Mouse (Mus musculus) olfactory bulb, adult 2 months (tissue): ENCODE measurements around the gene Tmem269. TPM values are rescaled to one million over a fixed set of nuclear protein-coding genes. Genes with fewer than 3 reads are reported as not detected.
A peak's percentile ranks its signal among the peaks of the same experiment; 100 is the strongest.

Source experiments
- H3K27ac ChIP-seq: fragments of 200-500 bp; 2 replicates; pipeline ENCODE4 v1.5.1; 2012; ENCODE audit warnings: low read depth, low read length; ENCODE audit not compliant: insufficient read depth
- H3K4me1 ChIP-seq: fragments of 200-500 bp; 2 replicates; pipeline ENCODE4 v1.6.1; 2012; ENCODE audit warnings: low read length; ENCODE audit not compliant: control insufficient read depth, insufficient read depth
- H3K4me3 ChIP-seq: fragments of 200-500 bp; 2 replicates; pipeline ENCODE4 v1.5.1; 2012; ENCODE audit warnings: mild to moderate bottlenecking, low read depth, low read length, moderate library complexity; ENCODE audit not compliant: insufficient read depth
- CTCF ChIP-seq: fragments of 200-500 bp; IDR thresholded peaks from 2 replicates; pipeline ENCODE4 v1.5.1; 2012; ENCODE audit warnings: low read depth, mild to moderate bottlenecking, low read length, moderate library complexity; ENCODE audit not compliant: insufficient read depth
- POLR2A ChIP-seq: fragments of 200-500 bp; IDR thresholded peaks from 2 replicates; pipeline ENCODE4 v1.6.1; 2012; ENCODE audit warnings: mild to moderate bottlenecking, low read depth, low read length, moderate library complexity; ENCODE audit not compliant: insufficient read depth
- WGBS: fragments of 180-500 bp; shearing (Covaris S2); methylation state at CpG from one replicate; pipeline ENCODE4 v1.1.7; 2018; 5-methylcytosine and 5-hydroxymethylcytosine counted together
- polyA plus RNA-seq: library from polyadenylated mRNA; stranded (reverse); fragments of >200 nt; gene quantifications from 2 replicates; pipeline ENCODE4 v1.2.4, GENCODE M21; 2012; ENCODE audit warnings: low replicate concordance; ENCODE audit not compliant: missing spikeins, insufficient read depth, insufficient read length

The Tmem269 gene
- polyA plus RNA-seq, 1 experiment = not detected

GRCm38 (mm10) chr4:119177702-119178101, 40.3 kb downstream of the Tmem269 start:
- no peak overlapping the region for H3K4me3 ChIP-seq
- no peaks in the 10 kb centered on the region for H3K4me1 ChIP-seq
- H3K27ac ChIP-seq = no peak overlapping the region
- TF ChIP-seq POLR2A (no peak), CTCF (no peak)
- WGBS = 81% methylated on average over 5 of the region's 5 CpGs

GRCm38 (mm10) chr4:119173851-119174453, 44.1 kb downstream of the Tmem269 start, which contains the start of gene Zfp691:
TSS of gene Zfp691 (minus strand) at chr4:119174195.
- TF ChIP-seq CTCF (no peak), POLR2A (peak; percentile 91)
- H3K27ac ChIP-seq = peak within 1 kb of the TSS; percentile 40
- H3K4me1 ChIP-seq = no peaks in the 10 kb centered on the region
- peak within 1 kb of the TSS; percentile 73 for H3K4me3 ChIP-seq
- under 1% methylated on average over 40 of the region's 40 CpGs for WGBS

- no peak overlapping the region for H3K27ac ChIP-seq
- peak overlapping the region; percentile 73 for H3K4me3 ChIP-seq
- no peak for TF ChIP-seq CTCF
- TF ChIP-seq POLR2A = no peak
- no peaks in the 10 kb centered on the region for H3K4me1 ChIP-seq
- 26% methylated on average over 18 of the region's 18 CpGs for WGBS
These were observed 44.9 kb downstream of the Tmem269 start for GRCm38 (mm10) chr4:119172919-119173650.

GRCm38 (mm10) chr4:119167663-119168062, 50.4 kb downstream of the Tmem269 start:
- Histone ChIP-seq H3K27ac (no peak overlapping the region), H3K4me3 (no peak overlapping the region), H3K4me1 (no peaks in the 10 kb centered on the region)
- WGBS = 2% methylated on average over 4 of the region's 4 CpGs
- TF ChIP-seq CTCF = no peak
- TF ChIP-seq POLR2A = no peak

GRCm38 (mm10) chr4:119167068-119167467, 50.9 kb downstream of the Tmem269 start:
- WGBS = 94% methylated on average over 4 of the region's 4 CpGs
- no peak for TF ChIP-seq POLR2A
- no peak for TF ChIP-seq CTCF
- no peaks in the 10 kb centered on the region for H3K4me1 ChIP-seq
- no peak overlapping the region for H3K4me3 ChIP-seq
- H3K27ac ChIP-seq = no peak overlapping the region

- Histone ChIP-seq H3K4me1 (no peaks in the 10 kb centered on the region), H3K27ac (no peak overlapping the region), H3K4me3 (no peak overlapping the region)
- TF ChIP-seq CTCF (no peak), POLR2A (no peak)
- WGBS = 92% methylated on average over 7 of the region's 7 CpGs
These were observed 52.1 kb downstream of the Tmem269 start for GRCm38 (mm10) chr4:119165916-119166315.

- TF ChIP-seq CTCF (no peak), POLR2A (no peak)
- H3K27ac ChIP-seq = no peak overlapping the region
- H3K4me3 ChIP-seq = no peak overlapping the region
- H3K4me1 ChIP-seq = no peaks in the 10 kb centered on the region
- 83% methylated on average over 4 of the region's 4 CpGs for WGBS
These were observed 55.0 kb downstream of the Tmem269 start for GRCm38 (mm10) chr4:119162990-119163389.

GRCm38 (mm10) chr4:119161358-119161757, 56.7 kb downstream of the Tmem269 start:
- WGBS = 75% methylated on average over 3 of the region's 3 CpGs
- H3K4me3 ChIP-seq = no peak overlapping the region
- no peak overlapping the region for H3K27ac ChIP-seq
- TF ChIP-seq POLR2A (no peak), CTCF (no peak)
- H3K4me1 ChIP-seq = no peaks in the 10 kb centered on the region

GRCm38 (mm10) chr4:119157891-119158290, 60.1 kb downstream of the Tmem269 start:
- TF ChIP-seq CTCF (no peak), POLR2A (no peak)
- Histone ChIP-seq H3K4me1 (no peaks in the 10 kb centered on the region), H3K27ac (no peak overlapping the region), H3K4me3 (no peak overlapping the region)
- WGBS = 86% methylated on average over 5 of the region's 5 CpGs

- H3K4me3 ChIP-seq = no peak overlapping the region
- TF ChIP-seq CTCF = no peak
- no peak for TF ChIP-seq POLR2A
- H3K4me1 ChIP-seq = no peaks in the 10 kb centered on the region
- H3K27ac ChIP-seq = no peak overlapping the region
- 25% methylated on average over 2 of the region's 2 CpGs for WGBS
These were observed 60.8 kb downstream of the Tmem269 start for GRCm38 (mm10) chr4:119157186-119157585.

Other genes with a start within 250 kb of the Tmem269 start
- not detected in 2 replicates for gene Slc2a1, start 109.5 kb downstream of the Tmem269 start, polyA plus RNA-seq
- not detected in 2 replicates for gene Zfp691, start 44.0 kb downstream of the Tmem269 start, polyA plus RNA-seq
- gene Ermap, start 28.2 kb downstream of the Tmem269 start, polyA plus RNA-seq = not detected in 2 replicates
- not detected in 2 replicates for gene Svbp, start 22.9 kb downstream of the Tmem269 start, polyA plus RNA-seq
- gene AU022252, start 14.5 kb upstream of the Tmem269 start, polyA plus RNA-seq = not detected in 2 replicates
- gene P3h1, start 14.7 kb upstream of the Tmem269 start, polyA plus RNA-seq = not detected in 2 replicates
- gene Cldn19, start 37.2 kb upstream of the Tmem269 start, polyA plus RNA-seq = not detected in 2 replicates
- 690 TPM in 1 of 2 replicates, not detected in the other for gene Ybx1, start 76.4 kb upstream of the Tmem269 start, polyA plus RNA-seq
- gene Ppih, start 102.3 kb upstream of the Tmem269 start, polyA plus RNA-seq = not detected in 2 replicates
- not detected in 2 replicates for gene Ccdc30, start 197.3 kb upstream of the Tmem269 start, polyA plus RNA-seq
- not detected in 2 replicates for gene Ppcs, start 204.2 kb upstream of the Tmem269 start, polyA plus RNA-seq
- gene Zmynd12, start 204.6 kb upstream of the Tmem269 start, polyA plus RNA-seq = not detected in 2 replicates